Mouse (Mus musculus): ENCODE results near the gene Cbr1.

Gene Cbr1

DNA sequence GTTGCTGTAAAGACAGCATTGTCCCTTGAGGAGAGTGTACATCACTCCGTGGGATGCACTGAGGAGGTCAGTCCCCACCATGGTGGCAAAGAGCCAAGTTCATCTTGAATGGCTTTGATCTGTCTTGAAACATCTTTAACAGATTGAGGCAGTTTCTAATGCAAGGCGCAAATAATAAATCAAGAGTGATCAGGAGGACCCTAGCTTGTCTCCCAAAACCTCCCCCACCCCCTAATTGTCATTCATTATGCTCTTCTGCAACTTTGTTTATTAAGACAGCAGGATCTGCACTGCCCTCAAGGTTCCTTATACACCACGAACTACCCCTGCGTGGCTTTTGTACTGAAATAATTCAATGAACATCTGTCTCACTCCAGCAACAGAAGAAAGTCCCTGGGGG is at the start of gene Cbr1:
TSS of gene Cbr1 (plus strand) at position 301 of the 400 bp plus-strand sequence.
- no peak for DNase-seq

DNA sequence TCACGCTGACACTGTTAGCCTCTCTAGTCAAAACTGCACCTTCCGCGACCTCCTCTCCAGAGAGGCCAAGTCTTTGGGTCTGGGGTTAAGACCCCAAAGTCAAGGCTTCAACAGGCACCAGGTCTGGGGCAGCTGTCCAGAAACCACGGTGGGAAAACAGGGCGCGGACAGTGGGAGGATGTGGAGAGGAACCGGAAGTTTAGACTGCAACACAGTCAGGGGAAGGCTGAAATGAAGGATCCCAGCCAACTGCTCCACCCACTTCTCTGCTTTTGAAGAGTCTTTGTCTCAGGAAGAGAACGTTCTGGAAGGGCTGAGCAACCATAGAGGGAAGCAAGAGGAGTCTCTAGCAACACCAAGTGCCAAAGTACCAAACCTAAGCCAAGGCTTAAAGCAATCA is 48.0 kb upstream of the Cbr1 start:
- no peak for DNase-seq

DNA sequence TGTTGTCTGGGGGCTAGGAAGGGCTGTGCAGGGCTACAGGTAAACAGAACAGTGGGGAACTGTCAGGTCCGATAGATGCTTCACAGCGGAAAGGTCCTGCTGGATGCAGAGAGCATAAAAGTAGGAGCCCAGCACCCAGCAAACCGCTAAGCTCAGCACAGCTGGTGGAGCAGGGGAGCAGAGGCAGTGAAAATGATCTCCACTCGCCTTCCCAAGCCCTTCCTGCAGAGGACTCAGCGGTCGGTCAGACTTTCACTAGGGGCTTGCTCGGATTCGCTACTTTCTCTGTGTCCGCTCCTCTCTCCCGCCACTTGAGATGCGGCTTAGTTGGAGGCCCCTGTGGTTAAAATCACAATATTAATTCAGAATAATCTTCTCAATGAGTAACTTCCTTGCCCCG is 47.2 kb upstream of the Cbr1 start:
- no peak for DNase-seq

DNA sequence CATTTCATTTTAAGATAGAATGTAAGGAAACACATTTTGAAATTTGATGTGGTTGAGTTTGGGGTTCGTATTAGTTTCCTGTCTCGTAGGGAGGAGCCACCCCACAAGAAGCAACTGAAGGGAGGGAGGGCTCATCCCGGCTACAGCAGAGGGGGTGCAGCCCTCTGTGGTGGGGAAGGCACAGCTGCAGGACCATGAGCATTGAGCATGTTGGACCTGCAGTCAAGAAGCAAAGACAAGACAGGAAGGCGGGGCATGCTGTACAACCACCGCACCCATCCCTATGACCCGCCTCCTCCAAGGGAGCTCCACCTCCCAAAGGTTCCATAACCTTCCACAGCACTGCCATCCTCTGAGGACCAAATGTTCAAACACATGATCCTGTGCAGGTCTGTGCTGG is 33.3 kb upstream of the Cbr1 start:
- no peak for DNase-seq

DNA sequence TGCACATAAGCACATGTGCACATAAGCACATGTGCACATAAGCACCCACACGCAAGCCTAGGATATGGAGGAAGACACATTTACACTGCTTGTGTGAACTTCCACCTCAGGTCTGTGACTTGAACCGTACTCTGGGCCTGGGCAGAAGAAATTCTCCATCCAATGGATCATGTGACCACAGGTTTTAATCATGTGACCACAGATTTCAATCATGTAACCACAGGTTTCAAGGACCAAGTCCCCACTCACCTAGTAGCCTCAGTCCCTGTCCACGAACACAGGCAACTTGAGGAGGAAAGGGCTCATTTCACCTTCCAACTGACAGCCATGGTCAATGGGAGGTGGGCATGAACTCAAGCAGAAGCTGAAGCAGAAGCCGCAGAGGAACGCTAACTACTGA is 32.2 kb upstream of the Cbr1 start:
- no peak for DNase-seq

DNA sequence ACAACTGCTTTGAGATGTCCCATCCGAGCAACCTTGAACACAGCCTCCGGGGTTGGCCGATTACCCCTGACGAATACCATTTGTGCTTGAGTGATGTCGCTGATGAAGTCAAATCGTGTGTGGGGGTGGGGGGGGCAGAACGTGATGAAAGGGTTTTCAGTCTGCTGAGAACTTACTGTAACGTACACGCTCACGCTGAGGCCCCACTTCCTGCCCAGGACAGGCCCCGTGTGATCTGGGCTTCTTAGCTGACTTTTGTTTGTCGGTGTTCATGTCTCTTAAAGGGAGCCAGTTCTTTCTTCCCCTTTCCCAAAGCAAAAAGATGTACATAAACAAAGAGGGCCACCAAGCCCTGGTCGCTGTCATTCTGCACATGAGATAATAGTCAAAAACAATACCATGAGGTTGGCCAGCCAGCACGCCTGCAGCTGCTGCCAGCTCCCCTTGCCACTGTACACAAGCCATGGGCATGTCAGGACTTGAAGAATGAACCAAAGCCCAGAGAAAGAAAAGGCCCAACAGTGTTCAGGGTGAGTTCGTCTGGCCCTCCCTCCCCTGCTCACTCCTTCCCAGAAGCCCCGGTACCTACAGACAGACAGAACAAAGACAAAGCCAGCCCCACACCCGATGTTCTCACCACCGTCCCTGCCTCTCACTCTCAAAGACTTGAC is 31.0 kb upstream of the Cbr1 start:
- no peak for DNase-seq

DNA sequence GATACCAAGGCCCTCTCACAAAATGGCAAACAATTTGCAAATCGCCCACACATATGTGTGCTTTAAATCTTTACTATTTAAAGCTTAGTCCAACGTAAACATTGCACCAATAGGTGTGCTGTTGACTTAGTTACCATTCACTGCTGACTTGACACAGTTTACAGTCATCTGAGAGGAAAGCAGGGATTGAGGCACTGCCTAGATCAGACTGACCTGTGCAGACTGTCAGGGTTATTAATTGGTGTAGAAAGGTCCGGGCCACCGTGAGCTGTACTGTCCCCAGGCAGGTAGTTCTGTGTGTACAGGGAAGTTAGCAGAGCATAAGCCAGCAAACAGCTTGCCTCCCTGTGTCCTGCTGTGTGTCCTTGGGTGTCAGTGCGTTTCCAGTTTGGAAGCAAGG is 30.1 kb upstream of the Cbr1 start:
- no peak for DNase-seq

DNA sequence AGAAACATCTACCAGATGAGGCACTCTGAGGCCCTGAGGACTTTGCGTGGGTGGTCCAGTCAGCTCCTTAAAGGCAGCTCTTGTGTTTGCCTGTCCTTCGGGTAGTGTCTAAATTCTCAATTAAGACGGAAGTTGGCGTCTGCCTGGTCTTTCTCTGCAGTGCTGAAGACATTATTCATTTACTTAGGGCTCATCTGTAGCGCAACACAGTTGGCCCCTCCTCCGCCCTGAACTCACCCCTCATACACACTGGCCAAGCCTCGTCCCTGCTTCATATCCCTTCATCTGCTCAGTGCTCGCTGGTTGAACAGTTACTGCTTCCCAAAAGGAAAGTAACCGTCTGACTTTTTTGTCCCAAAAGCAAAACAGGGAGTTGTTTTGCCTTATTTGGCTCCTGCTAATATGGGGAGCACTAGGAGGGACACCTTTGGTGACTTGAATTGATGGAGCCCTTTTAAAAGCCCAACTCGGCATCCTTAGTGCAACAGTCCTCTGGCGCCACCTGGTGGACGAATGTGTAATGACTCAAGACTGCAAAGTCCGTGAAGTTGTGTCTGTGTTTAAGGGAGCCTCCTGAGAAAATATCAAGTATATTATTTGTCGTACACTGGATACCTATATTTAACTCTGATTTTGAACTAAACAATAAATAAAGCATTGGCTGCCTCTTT is 29.1 kb upstream of the Cbr1 start:
- DNase-seq = peak; percentile 81

DNA sequence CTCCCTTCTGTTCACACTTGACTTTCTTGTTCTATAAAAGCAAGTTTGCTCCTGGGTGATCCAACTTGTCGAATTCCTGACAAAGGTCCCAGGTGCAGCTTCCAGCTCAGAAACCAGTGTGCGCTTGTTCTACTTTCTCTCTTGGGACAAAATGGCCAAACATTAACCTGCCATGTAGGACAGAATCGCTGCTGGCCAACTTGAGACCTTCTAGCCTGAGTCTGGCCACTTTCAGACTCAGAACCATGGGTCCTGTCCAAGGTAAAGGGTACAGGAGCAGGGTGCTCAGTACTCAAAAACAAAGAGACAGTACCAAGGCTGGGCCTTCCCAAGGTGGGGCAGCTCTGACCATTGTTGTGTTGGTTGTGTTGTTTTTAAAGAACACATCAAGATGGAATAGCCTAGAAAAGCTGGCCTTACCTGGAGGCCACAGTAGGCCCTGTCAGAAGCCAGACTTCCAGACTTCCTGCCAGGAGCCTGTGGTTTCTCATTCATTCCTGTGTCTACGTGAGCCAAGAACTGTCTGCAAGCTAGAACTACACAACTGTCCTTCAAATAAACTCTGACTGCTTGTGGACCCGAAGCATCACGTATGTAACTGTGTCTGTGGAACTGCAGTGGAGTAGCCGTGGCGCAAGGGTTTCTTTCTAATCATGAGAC is 27.2 kb upstream of the Cbr1 start:
- DNase-seq = no peak

DNA sequence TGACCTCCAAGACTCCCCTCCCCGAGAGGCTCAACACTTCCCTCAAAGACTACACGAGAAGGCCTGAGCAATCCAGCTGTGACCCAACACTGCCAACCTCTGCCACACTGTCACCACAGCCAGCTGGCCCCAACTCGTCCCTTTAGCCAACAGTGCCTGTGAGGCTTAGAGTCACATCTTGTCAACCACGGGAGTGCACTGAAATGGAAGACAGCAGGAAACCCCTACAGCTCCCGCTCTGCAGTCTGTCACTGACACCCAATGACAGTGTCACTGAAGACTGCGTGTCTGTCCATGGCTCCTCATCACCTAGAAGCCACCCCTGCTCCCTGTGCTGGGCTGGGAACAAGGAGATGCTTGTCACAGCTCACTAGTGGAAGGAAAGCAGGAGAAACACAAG is 24.5 kb upstream of the Cbr1 start:
- no peak for DNase-seq

DNA sequence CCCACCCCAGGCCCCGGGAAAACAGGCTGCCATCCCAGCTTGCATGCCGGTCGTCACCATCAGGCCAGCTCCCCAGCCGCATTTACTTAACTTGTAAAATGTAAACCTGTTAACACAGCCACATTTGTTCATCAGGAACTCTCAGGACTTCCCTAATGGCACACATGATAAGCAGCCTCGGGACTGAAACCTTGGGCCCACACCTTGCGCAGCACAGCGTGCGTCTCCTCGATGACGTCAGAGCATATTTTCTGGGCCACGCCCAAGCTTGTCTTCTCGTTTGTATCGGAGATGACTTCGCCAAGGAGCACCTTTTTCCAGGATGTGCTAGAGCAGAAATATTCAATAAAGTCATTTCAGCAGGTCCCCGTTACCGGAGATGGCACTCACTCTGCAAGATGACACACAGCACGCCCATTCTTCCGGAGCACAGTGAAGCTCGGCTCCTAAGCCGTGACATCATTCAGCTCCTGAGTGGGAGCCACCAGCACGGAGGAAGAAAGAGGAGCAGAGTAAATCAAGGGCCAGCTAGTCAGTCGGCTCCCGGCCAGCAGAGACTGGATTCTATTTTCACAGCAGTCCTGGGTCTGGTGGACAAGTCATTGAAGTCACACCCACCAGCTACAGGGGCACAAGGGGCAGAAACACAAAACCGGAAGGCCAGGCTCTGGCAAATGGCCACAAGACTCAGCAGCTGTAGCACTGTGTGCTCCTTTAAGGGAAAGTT is 20.5 kb upstream of the Cbr1 start:
- DNase-seq = no peak

DNA sequence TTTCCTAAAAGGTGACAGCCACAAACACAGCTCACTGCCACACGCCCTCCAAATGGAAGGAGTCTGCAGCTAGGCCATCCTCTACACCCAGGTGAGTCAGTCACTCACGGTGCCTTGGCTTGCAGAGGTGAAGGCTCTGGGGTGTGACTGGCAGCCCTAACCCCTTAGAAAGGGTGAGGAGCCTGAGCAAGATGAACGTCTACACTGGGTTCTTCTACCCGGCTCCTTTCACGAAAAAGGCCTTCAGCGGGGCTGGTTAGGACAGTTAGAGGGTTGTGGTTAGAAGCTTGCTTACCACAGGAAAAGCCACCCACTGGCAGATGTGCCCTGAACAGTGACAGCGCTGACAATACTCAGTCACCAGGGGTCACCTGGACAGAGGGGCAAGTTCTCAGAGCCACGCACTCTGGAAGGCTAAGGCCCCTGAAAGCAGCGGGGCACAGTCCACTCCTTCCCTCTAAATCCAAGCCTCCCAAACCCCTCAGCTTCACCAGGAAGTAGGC is 19.9 kb upstream of the Cbr1 start:
- DNase-seq = no peak

DNA sequence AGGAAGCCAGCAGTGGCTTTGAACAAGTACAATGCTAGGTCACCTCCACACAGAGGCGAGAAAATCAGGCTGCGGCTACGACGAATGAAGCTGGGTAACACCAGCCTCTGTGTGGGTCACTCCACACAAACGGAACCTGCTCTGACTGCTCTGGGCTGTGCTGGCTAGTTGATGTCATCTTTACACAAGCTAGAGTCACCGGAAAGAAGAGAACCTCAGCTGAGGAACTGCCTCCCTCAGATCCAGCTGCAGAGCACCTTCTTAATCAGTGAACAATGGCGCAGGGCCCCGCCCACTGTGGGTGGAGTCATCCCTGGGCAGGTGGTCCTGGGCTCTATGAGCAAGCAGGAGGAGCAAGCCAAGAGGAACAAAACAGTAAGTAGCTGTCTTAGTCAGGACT is 19.3 kb upstream of the Cbr1 start:
- peak; percentile 40 for DNase-seq

DNA sequence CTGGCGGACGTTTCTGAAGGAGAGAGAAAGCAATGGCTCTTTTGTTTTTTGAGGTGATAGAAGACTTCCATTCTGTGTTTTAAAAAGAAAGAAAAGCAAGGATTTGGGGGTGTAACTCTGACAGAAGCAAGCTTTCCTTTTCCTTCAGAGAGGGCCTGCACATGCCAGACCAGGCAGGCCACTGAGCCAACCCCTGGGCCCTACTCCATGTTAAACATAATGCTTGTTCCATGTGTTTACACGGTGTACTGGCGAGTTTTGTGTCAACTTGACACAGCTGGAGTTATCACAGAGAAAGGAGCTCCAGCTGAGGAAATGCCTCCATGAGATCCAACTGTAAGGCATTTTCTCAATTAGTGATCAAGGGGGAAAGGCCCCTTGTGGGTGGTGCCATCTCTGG is 17.4 kb upstream of the Cbr1 start:
- DNase-seq = no peak

DNA sequence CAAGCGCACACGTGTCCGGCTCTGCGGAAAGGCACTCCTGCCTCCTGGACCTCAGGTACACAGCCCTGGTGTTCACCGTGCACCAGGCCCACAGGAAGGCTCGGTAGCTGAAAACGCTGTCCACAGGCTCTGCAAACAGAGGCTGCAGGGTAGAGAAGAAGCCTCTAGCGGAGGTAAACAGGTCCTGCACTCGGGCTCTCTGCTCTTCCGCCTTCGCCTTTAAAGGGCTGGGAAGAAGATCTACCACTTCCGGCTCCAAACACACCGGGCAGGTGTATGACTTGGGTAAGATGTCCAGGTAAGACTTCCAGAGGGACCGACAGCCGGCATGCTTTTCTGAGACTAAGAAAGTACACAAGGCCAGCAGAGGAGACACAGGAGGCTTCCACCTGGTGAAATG is 14.7 kb upstream of the Cbr1 start:
- DNase-seq = no peak

DNA sequence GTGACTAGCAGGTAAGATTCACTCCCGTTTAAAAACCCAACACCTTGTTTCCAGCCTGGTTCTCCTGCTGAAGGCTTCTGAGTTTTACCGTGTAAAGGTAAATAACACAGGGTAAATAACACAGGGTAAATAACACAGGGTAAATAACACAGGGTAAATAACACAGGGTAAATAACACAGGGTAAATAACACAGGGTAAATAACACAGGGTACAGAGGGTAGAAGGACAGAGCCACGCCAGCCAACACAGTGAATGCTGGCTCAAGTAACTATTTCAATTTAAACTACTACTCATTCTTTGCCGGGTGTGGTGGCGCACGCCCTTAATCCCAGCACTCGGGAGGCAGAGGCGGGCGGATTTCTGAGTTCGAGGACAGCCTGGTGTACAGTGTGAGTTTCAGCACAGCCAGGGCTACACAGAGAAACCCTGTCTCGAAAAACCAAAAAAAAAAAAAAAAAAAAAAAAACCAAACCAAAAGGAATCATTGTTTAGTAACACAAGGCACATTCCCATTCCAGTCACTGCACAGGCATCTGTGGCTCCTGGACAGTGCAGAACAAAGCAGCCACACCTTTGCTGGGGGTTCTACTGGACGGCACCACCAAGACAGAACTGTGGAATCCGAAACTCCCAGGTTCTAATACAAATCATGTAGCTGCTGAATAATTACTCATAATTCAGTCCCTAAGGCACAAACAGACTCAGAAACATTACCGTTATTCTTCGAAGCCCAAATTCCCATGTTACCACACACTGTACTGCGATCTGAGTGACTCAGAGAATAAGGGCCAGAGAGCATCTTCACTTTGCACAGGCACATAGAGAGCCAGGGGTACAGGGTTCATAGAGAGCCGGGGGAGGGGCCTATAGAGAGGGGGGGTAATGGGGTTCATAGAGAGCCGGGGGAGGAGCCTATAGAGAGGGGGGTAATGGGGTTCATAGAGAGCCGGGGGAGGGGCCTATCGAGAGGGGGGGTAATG is 13.9 kb upstream of the Cbr1 start:
- DNase-seq = no peak

DNA sequence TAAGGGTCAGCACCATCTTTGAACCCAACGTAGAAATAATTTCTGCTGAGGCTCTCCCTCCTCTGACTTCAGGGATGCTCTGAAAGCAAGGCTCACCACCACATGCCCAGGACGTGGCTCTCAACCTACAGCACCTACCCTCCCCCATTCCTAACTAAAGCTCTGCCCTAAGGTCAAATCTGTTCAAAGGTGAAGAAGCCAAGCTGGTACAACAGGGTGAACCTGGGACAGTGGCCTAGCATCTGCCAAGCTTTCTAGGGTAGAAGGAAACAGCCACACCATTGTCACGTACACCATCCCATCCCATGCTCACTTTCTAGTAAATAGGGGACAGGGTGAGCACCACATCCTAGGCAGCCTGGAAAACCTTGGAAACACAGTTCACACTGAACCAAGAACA is 12.9 kb upstream of the Cbr1 start:
- no peak for DNase-seq

DNA sequence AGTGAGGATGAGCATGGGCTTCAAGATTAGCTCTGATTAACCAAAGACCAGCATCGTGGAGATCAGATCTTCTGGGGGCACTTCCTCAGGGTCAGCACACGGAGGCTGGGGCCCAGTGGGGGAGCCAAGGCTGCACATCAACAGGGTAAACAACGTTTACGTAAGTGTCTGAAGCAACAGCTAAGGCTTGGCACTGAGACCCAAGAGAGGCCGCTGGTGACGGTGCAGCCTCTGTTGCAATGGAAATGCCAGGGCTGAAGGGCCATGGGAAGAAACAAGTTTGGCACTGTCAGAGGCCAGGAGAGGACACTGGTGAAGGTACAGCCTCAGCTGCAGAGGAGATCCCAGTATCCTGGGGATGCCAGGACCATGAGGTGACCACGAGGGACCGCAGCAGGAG is 12.2 kb upstream of the Cbr1 start:
- DNase-seq = no peak

DNA sequence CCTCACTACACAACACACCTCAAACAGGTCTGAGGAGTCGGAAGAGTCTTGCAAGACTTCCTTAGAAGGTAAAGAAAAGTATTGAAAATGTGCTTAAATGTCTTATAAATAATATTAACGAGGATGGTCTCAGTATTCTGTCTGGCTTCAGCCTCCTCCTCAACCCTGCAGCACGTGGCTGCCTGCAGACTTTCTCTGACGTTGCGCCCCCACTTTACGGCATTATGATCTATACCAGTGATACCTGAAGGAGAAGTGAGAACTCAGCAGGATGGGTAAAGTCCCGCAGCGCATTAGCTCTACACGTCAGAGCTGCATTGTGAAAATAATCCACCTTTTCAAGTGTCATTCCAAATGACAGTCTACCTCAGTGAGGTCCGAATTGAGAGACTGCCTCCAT is 11.2 kb upstream of the Cbr1 start:
- DNase-seq = peak; percentile 0

DNA sequence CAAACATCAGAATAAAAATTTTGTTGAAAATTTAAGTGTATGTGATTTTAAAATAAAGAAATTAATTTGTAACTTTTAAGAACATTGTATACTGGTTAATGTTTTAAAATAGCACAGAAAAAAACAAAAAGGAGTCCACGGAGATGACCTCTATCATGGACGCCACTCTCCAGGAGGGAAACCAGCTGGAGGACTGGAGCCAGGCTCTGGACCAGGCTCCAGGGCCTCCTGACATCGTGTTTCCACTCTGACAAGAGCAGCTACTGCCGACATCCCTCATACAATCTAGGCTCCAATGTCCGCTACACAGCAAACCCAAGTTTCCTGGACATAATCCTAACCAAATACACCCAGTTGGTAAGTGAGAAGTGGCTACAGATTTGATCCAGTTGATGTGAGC is 9.9 kb upstream of the Cbr1 start:
- no peak for DNase-seq

DNA sequence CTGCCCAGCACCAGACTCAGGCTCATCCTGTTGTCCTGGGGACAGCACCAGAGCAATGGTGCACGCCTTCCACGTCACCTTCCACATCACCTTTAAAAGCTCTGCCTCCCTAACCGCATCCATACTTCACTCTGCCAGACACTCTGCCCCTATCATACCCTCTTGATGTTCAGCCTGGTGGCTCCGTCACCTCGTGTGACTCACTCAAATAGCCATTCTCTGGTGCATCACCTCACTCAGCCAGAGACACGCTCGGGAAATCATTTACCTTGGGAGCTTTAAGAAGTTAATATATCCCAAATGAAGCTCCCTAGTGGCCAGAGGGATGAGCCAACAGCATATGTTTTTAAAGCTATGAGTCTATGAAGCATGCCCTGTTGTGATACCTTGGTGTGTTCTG is 8.8 kb upstream of the Cbr1 start:
- DNase-seq = peak; percentile 1

DNA sequence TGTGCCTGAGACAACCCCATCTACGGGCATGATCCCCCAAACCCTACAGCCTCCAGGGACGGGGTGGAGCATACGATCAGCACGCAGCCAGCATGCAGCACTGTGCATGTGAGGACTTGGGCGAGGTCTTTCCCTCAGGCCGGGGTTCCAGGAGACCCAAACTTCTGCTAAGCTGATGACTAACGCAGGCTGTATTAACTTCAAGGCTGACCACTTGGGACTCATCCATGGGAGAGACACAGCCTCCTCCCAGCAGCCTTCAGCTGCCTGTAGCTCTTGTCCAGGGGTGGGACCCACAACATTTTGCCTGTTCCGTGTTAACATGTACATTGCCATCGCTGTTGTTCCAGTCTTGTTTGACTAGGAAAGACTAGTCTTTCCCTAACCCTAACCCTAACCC is 8.1 kb upstream of the Cbr1 start:
- peak; percentile 1 for DNase-seq

Data from liver (tissue).